Mouse (Mus musculus): ENCODE data around the gene Ccdc141.
"Not testable (repeated sequence)": the region's sequence is repeated elsewhere in the genome, so short reads cannot be mapped to it uniquely, and the experiment has no call there.

The Ccdc141 gene

GRCm38 (mm10) chr2:77061871-77062270 lies 108.6 kb downstream of the Ccdc141 start:
- peak in 1 of 2 experiments; percentile 56 for DNase-seq (ENCODE audit: low spot score in 2 of 2)

GRCm38 (mm10) chr2:77059596-77059995 lies 110.8 kb downstream of the Ccdc141 start:
- DNase-seq (ENCODE audit: low spot score in 2 of 2): no peak

- peak in 1 of 2 experiments; percentile 14 for DNase-seq (ENCODE audit: low spot score in 2 of 2)
Measured at GRCm38 (mm10) chr2:77056367-77056766, 114.1 kb downstream of the Ccdc141 start.

- DNase-seq (ENCODE audit: low spot score in 2 of 2): no peak
Measured at GRCm38 (mm10) chr2:77042912-77043311, 127.5 kb downstream of the Ccdc141 start.

GRCm38 (mm10) chr2:77039683-77040082 lies 130.8 kb downstream of the Ccdc141 start:
- no peak for DNase-seq (ENCODE audit: low spot score in 2 of 2)

GRCm38 (mm10) chr2:77039281-77039680 lies 131.2 kb downstream of the Ccdc141 start:
- DNase-seq (ENCODE audit: low spot score in 2 of 2): no peak

GRCm38 (mm10) chr2:77037211-77037610 lies 133.2 kb downstream of the Ccdc141 start:
- no peak for DNase-seq (ENCODE audit: low spot score in 2 of 2)

GRCm38 (mm10) chr2:77034112-77034511 lies 136.3 kb downstream of the Ccdc141 start:
- DNase-seq (ENCODE audit: low spot score in 2 of 2): no peak

GRCm38 (mm10) chr2:77033322-77034060 lies 136.9 kb downstream of the Ccdc141 start:
- no peak for DNase-seq (ENCODE audit: low spot score in 2 of 2)

- DNase-seq (ENCODE audit: low spot score in 2 of 2): no peak
Measured at GRCm38 (mm10) chr2:77020649-77021048, 149.8 kb downstream of the Ccdc141 start.

- no peak for DNase-seq (ENCODE audit: low spot score in 2 of 2)
Measured at GRCm38 (mm10) chr2:77017735-77018134, 152.7 kb downstream of the Ccdc141 start.

- not testable (repeated sequence) for DNase-seq (ENCODE audit: low spot score in 2 of 2)
Measured at GRCm38 (mm10) chr2:77013449-77013848, 157.0 kb downstream of the Ccdc141 start.

- DNase-seq (ENCODE audit: low spot score in 2 of 2): no peak
Measured at GRCm38 (mm10) chr2:77011981-77012380, 158.5 kb downstream of the Ccdc141 start.

- no peak for DNase-seq (ENCODE audit: low spot score in 2 of 2)
Measured at GRCm38 (mm10) chr2:77007015-77007414, 163.4 kb downstream of the Ccdc141 start.

GRCm38 (mm10) chr2:77003148-77003547 lies 167.3 kb downstream of the Ccdc141 start:
- no peak for DNase-seq (ENCODE audit: low spot score in 2 of 2)

- no peak for DNase-seq (ENCODE audit: low spot score in 2 of 2)
Measured at GRCm38 (mm10) chr2:76998351-76998750, 172.1 kb downstream of the Ccdc141 start.

- no peak for DNase-seq (ENCODE audit: low spot score in 2 of 2)
Measured at GRCm38 (mm10) chr2:76992493-76993201, 177.8 kb downstream of the Ccdc141 start.

GRCm38 (mm10) chr2:76987317-76987716 lies 183.1 kb downstream of the Ccdc141 start:
- DNase-seq (ENCODE audit: low spot score in 2 of 2): no peak

GRCm38 (mm10) chr2:76984384-76984783 lies 186.1 kb downstream of the Ccdc141 start:
- no peak for DNase-seq (ENCODE audit: low spot score in 2 of 2)

GRCm38 (mm10) chr2:76983601-76984000 lies 186.8 kb downstream of the Ccdc141 start:
- no peak for DNase-seq (ENCODE audit: low spot score in 2 of 2)

GRCm38 (mm10) chr2:76982391-76983145 lies 187.9 kb downstream of the Ccdc141 start, which contains the start of gene Ttn:
TSS of gene Ttn (minus strand) at chr2:76982547.
- DNase-seq (ENCODE audit: low spot score in 2 of 2): no peak

GRCm38 (mm10) chr2:76981717-76982116 lies 188.7 kb downstream of the Ccdc141 start:
- DNase-seq (ENCODE audit: low spot score in 2 of 2): no peak
